16 mouse cellular contexts compared by ENCODE assay signal in genomic region chr15:98988787-98989186, GRCm38 (mm10). TPM values are rescaled to one million over a fixed set of nuclear protein-coding genes. Genes with fewer than 3 reads are reported as not detected.
DNase-seq lines count a peak whose midpoint lies in the region; ATAC-seq lines count a peak whose summit lies in the region.
"Had no signal": no experiment of that assay in that cellular context is flagged by ENCODE, and none has a peak within 500 bp of the region (broad histone marks: within the 10 kb centered on the region; RNA-seq: fewer than 3 reads in every experiment).

No protein-coding gene starts in this region.

- ATAC-seq in embryonic facial prominence, embryonic 15.5 days (ENCODE audit: insufficient number of reproducible peaks, low FRiP score, low TSS enrichment, low read depth): no peak
- ATAC-seq in hindbrain, embryonic 14.5 days (ENCODE audit: low FRiP score): no peak
- ATAC-seq in neural tube, embryonic 12.5 days (ENCODE audit: low FRiP score, low read depth): no peak

- H3K4me3 ChIP-seq in embryonic facial prominence, embryonic 15.5 days (replicated peaks): no peak overlapping the region
- peak overlapping the region; percentile 38; the same call in 1 of the 2 replicates for H3K4me3 ChIP-seq in hindbrain, embryonic 14.5 days (replicated peaks; ENCODE audit: low read length)
- no peak overlapping the region for H3K4me3 ChIP-seq in neural tube, embryonic 12.5 days
- H3K4me3 ChIP-seq: embryonic facial prominence, embryonic 13.5 days had no signal

- no peaks in the 10 kb centered on the region for H3K27me3 ChIP-seq in embryonic facial prominence, embryonic 15.5 days
- H3K27me3 ChIP-seq in hindbrain, embryonic 14.5 days (ENCODE audit: control insufficient read depth, insufficient read depth, low read length): no peaks in the 10 kb centered on the region
- H3K27me3 ChIP-seq in neural tube, embryonic 12.5 days (replicated peaks): no peaks in the 10 kb centered on the region
- H3K27me3 ChIP-seq: embryonic facial prominence, embryonic 13.5 days had no signal

- 76% methylated on average over 3 of the region's 3 CpGs for WGBS in embryonic facial prominence, embryonic 15.5 days
- 44% methylated on average over 3 of the region's 3 CpGs for WGBS in hindbrain, embryonic 14.5 days
- 61% methylated on average over 3 of the region's 3 CpGs for WGBS in neural tube, embryonic 12.5 days

- DNase-seq in cerebellum, adult 9-10 months: peak; percentile 8
- DNase-seq in cerebellum, adult 11 months: no peak
- no peak for DNase-seq in hindbrain, embryonic 14.5 days (ENCODE audit: low spot score)
- no peak for DNase-seq in spleen, adult 18-20 months
- no peak for DNase-seq in adrenal gland, adult 18-20 months (ENCODE audit: low spot score in 2 of 2)
- no peak for DNase-seq in lung, postnatal 25 days (ENCODE audit: low spot score)
- DNase-seq: gastrocnemius, adult 2 months; heart, postnatal 10 days; layer of hippocampus, postnatal 36 days; liver had no signal

- H3K36me3 ChIP-seq in embryonic facial prominence, embryonic 15.5 days: no peaks in the 10 kb centered on the region
- H3K36me3 ChIP-seq in hindbrain, embryonic 14.5 days (replicated peaks; ENCODE audit: control insufficient read depth, insufficient read depth): no peaks in the 10 kb centered on the region
- H3K36me3 ChIP-seq in neural tube, embryonic 12.5 days: no peaks in the 10 kb centered on the region
- H3K36me3 ChIP-seq: embryonic facial prominence, embryonic 13.5 days had no signal

- H3K9me3 ChIP-seq in embryonic facial prominence, embryonic 15.5 days (replicated peaks): no peaks in the 10 kb centered on the region
- no peaks in the 10 kb centered on the region for H3K9me3 ChIP-seq in hindbrain, embryonic 14.5 days (ENCODE audit: control insufficient read depth, low read length)
- no peaks in the 10 kb centered on the region for H3K9me3 ChIP-seq in neural tube, embryonic 12.5 days
- H3K9me3 ChIP-seq: embryonic facial prominence, embryonic 13.5 days had no signal

- H3K9ac ChIP-seq in embryonic facial prominence, embryonic 15.5 days: no peak overlapping the region
- H3K9ac ChIP-seq in hindbrain, embryonic 14.5 days: peak overlapping the region; percentile 67
- H3K9ac ChIP-seq in neural tube, embryonic 12.5 days: peak overlapping the region; percentile 80; the same call in 1 of the 2 replicates

- peak overlapping the region; percentile 95 for H3K27ac ChIP-seq in embryonic facial prominence, embryonic 15.5 days (replicated peaks)
- H3K27ac ChIP-seq in hindbrain, embryonic 14.5 days: peak overlapping the region; percentile 94
- peak overlapping the region; percentile 28 for H3K27ac ChIP-seq in neural tube, embryonic 12.5 days

- no peak overlapping the region for H3K4me2 ChIP-seq in embryonic facial prominence, embryonic 15.5 days (replicated peaks)
- peak overlapping the region; percentile 91 for H3K4me2 ChIP-seq in hindbrain, embryonic 14.5 days (replicated peaks)
- H3K4me2 ChIP-seq in neural tube, embryonic 12.5 days (replicated peaks): peak overlapping the region; percentile 71
- H3K4me2 ChIP-seq: embryonic facial prominence, embryonic 13.5 days had no signal

- peaks cover 79% of the 10 kb centered on the region for H3K4me1 ChIP-seq in embryonic facial prominence, embryonic 15.5 days
- peaks cover 70% of the 10 kb centered on the region for H3K4me1 ChIP-seq in hindbrain, embryonic 14.5 days (replicated peaks; ENCODE audit: control insufficient read depth, insufficient read depth, low read length)
- H3K4me1 ChIP-seq in neural tube, embryonic 12.5 days: peaks cover 65% of the 10 kb centered on the region

RNA-seq across cellular contexts. Expression of gene Tuba1a, which starts 35.3 kb away (rescaled TPM):
- 1,473 and 1,543 TPM in 2 replicates for polyA plus RNA-seq in embryonic facial prominence, embryonic 15.5 days (2015; fragmentation: Nextera tagmentation; extraction: Ambion mirVana)
- polyA plus RNA-seq in hindbrain, embryonic 14.5 days (2014; fragmentation: Nextera tagmentation; extraction: Ambion mirVana): 14,408 and 15,410 TPM in 2 replicates
- polyA plus RNA-seq in neural tube, embryonic 12.5 days (2016; fragmentation: Nextera tagmentation; extraction: Ambion mirVana): 10,701 and 10,796 TPM in 2 replicates
- total RNA-seq in adrenal gland, adult 18-20 months (2021): 100 to 1,000 TPM in 1 of 2 experiments, 10 to 100 TPM in 1; 74.3 to 169 TPM

RNA-seq across cellular contexts. Expression of gene Gm49450, which starts 35.4 kb away (rescaled TPM):
- not detected in 2 replicates for polyA plus RNA-seq in embryonic facial prominence, embryonic 15.5 days (2015; fragmentation: Nextera tagmentation; extraction: Ambion mirVana)
- not detected in 2 replicates for polyA plus RNA-seq in hindbrain, embryonic 14.5 days (2014; fragmentation: Nextera tagmentation; extraction: Ambion mirVana)
- polyA plus RNA-seq in neural tube, embryonic 12.5 days (2016; fragmentation: Nextera tagmentation; extraction: Ambion mirVana): not detected in 2 replicates
- not detected for total RNA-seq in adrenal gland, adult 18-20 months (2021)
- total RNA-seq: gastrocnemius, adult 2 months; heart, postnatal 10 days; layer of hippocampus, postnatal 36 days; MEL had no signal
- polyA plus RNA-seq: embryonic facial prominence, embryonic 13.5 days; kidney, postnatal 0 days; lung, embryonic 16.5 days had no signal

RNA-seq across cellular contexts. Expression of gene Tuba1c, which starts 40.9 kb away (rescaled TPM):
- 131 and 134 TPM in 2 replicates for polyA plus RNA-seq in embryonic facial prominence, embryonic 15.5 days (2015; fragmentation: Nextera tagmentation; extraction: Ambion mirVana)
- 21.7 and 24.2 TPM in 2 replicates for polyA plus RNA-seq in hindbrain, embryonic 14.5 days (2014; fragmentation: Nextera tagmentation; extraction: Ambion mirVana)
- polyA plus RNA-seq in neural tube, embryonic 12.5 days (2016; fragmentation: Nextera tagmentation; extraction: Ambion mirVana): 62.0 and 64.6 TPM in 2 replicates
- 100 to 1,000 TPM; 235 to 284 TPM for total RNA-seq in adrenal gland, adult 18-20 months (2021)

RNA-seq across cellular contexts. Expression of gene Tuba1b, which starts 54.4 kb away (rescaled TPM):
- 1,427 and 1,514 TPM in 2 replicates for polyA plus RNA-seq in embryonic facial prominence, embryonic 15.5 days (2015; fragmentation: Nextera tagmentation; extraction: Ambion mirVana)
- 1,223 and 1,455 TPM in 2 replicates for polyA plus RNA-seq in hindbrain, embryonic 14.5 days (2014; fragmentation: Nextera tagmentation; extraction: Ambion mirVana)
- polyA plus RNA-seq in neural tube, embryonic 12.5 days (2016; fragmentation: Nextera tagmentation; extraction: Ambion mirVana): 1,299 and 1,329 TPM in 2 replicates
- 100 to 1,000 TPM; 193 to 255 TPM for total RNA-seq in adrenal gland, adult 18-20 months (2021)

Comparison
In these comparisons a context has a peak if more than half of its experiments do, and no peak if none do; other contexts are left out.
1. H3K27ac ChIP-seq: peak in every context shown above with its lines; median percentile 95 in embryonic facial prominence, embryonic 15.5 days; 94 in hindbrain, embryonic 14.5 days; 28 in neural tube, embryonic 12.5 days.